Mouse (Mus musculus) embryo, embryonic 11 days (tissue): ENCODE data around the gene Mettl6.
A peak's percentile ranks its signal among the peaks of the same experiment; 100 is the strongest.

Experiments
- DNase-seq: peaks from one replicate; pipeline ENCODE4 v3.0.0-alpha.2; 2015

Gene Mettl6

GRCm38 (mm10) chr14:31494975-31495455, at the start of gene Mettl6:
TSS of gene Mettl6 (minus strand) at chr14:31495040.
- DNase-seq: peak; percentile 96

GRCm38 (mm10) chr14:31543885-31544442, 49.1 kb upstream of the Mettl6 start:
- no peak for DNase-seq

- no peak for DNase-seq
Measured at GRCm38 (mm10) chr14:31537298-31537697, 42.5 kb upstream of the Mettl6 start.

- DNase-seq: no peak
Measured at GRCm38 (mm10) chr14:31532656-31533055, 37.8 kb upstream of the Mettl6 start.

- peak; percentile 22 for DNase-seq
Measured at GRCm38 (mm10) chr14:31531506-31532148, 36.8 kb upstream of the Mettl6 start.

GRCm38 (mm10) chr14:31530847-31531246, 36.0 kb upstream of the Mettl6 start:
- no peak for DNase-seq

- DNase-seq: no peak
Measured at GRCm38 (mm10) chr14:31525040-31525810, 30.4 kb upstream of the Mettl6 start.

GRCm38 (mm10) chr14:31521318-31521717, 26.5 kb upstream of the Mettl6 start:
- DNase-seq: no peak

GRCm38 (mm10) chr14:31519165-31519564, 24.3 kb upstream of the Mettl6 start:
- peak; percentile 46 for DNase-seq

GRCm38 (mm10) chr14:31515895-31516294, 21.1 kb upstream of the Mettl6 start:
- DNase-seq: no peak

GRCm38 (mm10) chr14:31510322-31510721, 15.5 kb upstream of the Mettl6 start:
- no peak for DNase-seq

- DNase-seq: no peak
Measured at GRCm38 (mm10) chr14:31509911-31510310, 15.1 kb upstream of the Mettl6 start.

- DNase-seq: no peak
Measured at GRCm38 (mm10) chr14:31506456-31506855, 11.6 kb upstream of the Mettl6 start.

- no peak for DNase-seq
Measured at GRCm38 (mm10) chr14:31503406-31503805, 8.6 kb upstream of the Mettl6 start.

- no peak for DNase-seq
Measured at GRCm38 (mm10) chr14:31499526-31499925, 4.7 kb upstream of the Mettl6 start.

- DNase-seq: peak; percentile 11
Measured at GRCm38 (mm10) chr14:31496241-31496646, 1.4 kb upstream of the Mettl6 start.

GRCm38 (mm10) chr14:31495538-31495937, 698 bp upstream of the Mettl6 start:
- peak; percentile 12 for DNase-seq

GRCm38 (mm10) chr14:31494349-31494974, 378 bp downstream of the Mettl6 start, which contains the start of gene Eaf1:
TSS of gene Eaf1 (plus strand) at chr14:31494399.
- no peak for DNase-seq

- DNase-seq: no peak
Measured at GRCm38 (mm10) chr14:31493901-31494300, 939 bp downstream of the Mettl6 start.

GRCm38 (mm10) chr14:31488055-31488454, 6.8 kb downstream of the Mettl6 start:
- no peak for DNase-seq

- DNase-seq: no peak
Measured at GRCm38 (mm10) chr14:31486465-31486864, 8.4 kb downstream of the Mettl6 start.

GRCm38 (mm10) chr14:31482417-31482816, 12.4 kb downstream of the Mettl6 start:
- DNase-seq: no peak

- no peak for DNase-seq
Measured at GRCm38 (mm10) chr14:31473297-31473696, 21.5 kb downstream of the Mettl6 start.
